Mouse (Mus musculus) 416B (cell line): ENCODE results near the gene Mief2.

ENCODE experiments used
- DNase-seq: peaks from one replicate; pipeline ENCODE4 v3.0.0; 2011; ENCODE audit warnings: low read depth

Mief2 gene

GRCm38 (mm10) chr11:60776829-60777740 is 48.9 kb downstream of the Mief2 start, which contains the start of the genes Top3a and Smcr8:
Gene Top3a (minus strand): TSS chr11:60777365.
Gene Smcr8 (plus strand): TSS chr11:60777524.
- peak; percentile 99 for DNase-seq

GRCm38 (mm10) chr11:60777801-60778370 is 49.7 kb downstream of the Mief2 start:
- no peak for DNase-seq

- no peak for DNase-seq
Observed at GRCm38 (mm10) chr11:60779673-60780189, 51.5 kb downstream of the Mief2 start.
